Mouse (Mus musculus): ENCODE data around the gene Dner.

The Dner gene

GRCm38 (mm10) chr1:84636890-84637289 is 59.1 kb downstream of the Dner start:
- no peak for DNase-seq (ENCODE audit: low read depth, low spot score)

GRCm38 (mm10) chr1:84628244-84628643 is 67.8 kb downstream of the Dner start:
- no peak for DNase-seq (ENCODE audit: low read depth, low spot score)

- no peak for DNase-seq (ENCODE audit: low read depth, low spot score)
These were observed 73.0 kb downstream of the Dner start for GRCm38 (mm10) chr1:84622978-84623554.

- no peak for DNase-seq (ENCODE audit: low read depth, low spot score)
These were observed 74.7 kb downstream of the Dner start for GRCm38 (mm10) chr1:84621308-84621707.

- DNase-seq (ENCODE audit: low read depth, low spot score), result no peak
These were observed 76.8 kb downstream of the Dner start for GRCm38 (mm10) chr1:84619131-84619760.

- DNase-seq (ENCODE audit: low read depth, low spot score), result no peak
These were observed 77.9 kb downstream of the Dner start for GRCm38 (mm10) chr1:84618094-84618493.

GRCm38 (mm10) chr1:84616133-84616532 is 79.9 kb downstream of the Dner start:
- no peak for DNase-seq (ENCODE audit: low read depth, low spot score)

- DNase-seq (ENCODE audit: low read depth, low spot score), result no peak
These were observed 81.4 kb downstream of the Dner start for GRCm38 (mm10) chr1:84614596-84614995.

- DNase-seq (ENCODE audit: low read depth, low spot score), result no peak
These were observed 82.9 kb downstream of the Dner start for GRCm38 (mm10) chr1:84613119-84613518.

- DNase-seq (ENCODE audit: low read depth, low spot score), result no peak
These were observed 84.7 kb downstream of the Dner start for GRCm38 (mm10) chr1:84611331-84611730.

GRCm38 (mm10) chr1:84599025-84599424 is 97.0 kb downstream of the Dner start:
- DNase-seq (ENCODE audit: low read depth, low spot score), result no peak

GRCm38 (mm10) chr1:84596023-84596422 is 100.0 kb downstream of the Dner start:
- no peak for DNase-seq (ENCODE audit: low read depth, low spot score)

GRCm38 (mm10) chr1:84592394-84592793 is 103.6 kb downstream of the Dner start:
- DNase-seq (ENCODE audit: low read depth, low spot score), result no peak

- DNase-seq (ENCODE audit: low read depth, low spot score), result no peak
These were observed 105.5 kb downstream of the Dner start for GRCm38 (mm10) chr1:84590534-84590933.

GRCm38 (mm10) chr1:84585434-84585833 is 110.6 kb downstream of the Dner start:
- DNase-seq (ENCODE audit: low read depth, low spot score), result no peak

GRCm38 (mm10) chr1:84581812-84582211 is 114.2 kb downstream of the Dner start:
- DNase-seq (ENCODE audit: low read depth, low spot score), result no peak

- no peak for DNase-seq (ENCODE audit: low read depth, low spot score)
These were observed 134.2 kb downstream of the Dner start for GRCm38 (mm10) chr1:84561841-84562240.

GRCm38 (mm10) chr1:84561387-84561786 is 134.6 kb downstream of the Dner start:
- no peak for DNase-seq (ENCODE audit: low read depth, low spot score)

- no peak for DNase-seq (ENCODE audit: low read depth, low spot score)
These were observed 139.2 kb downstream of the Dner start for GRCm38 (mm10) chr1:84556546-84557511.

- DNase-seq (ENCODE audit: low read depth, low spot score), result no peak
These were observed 144.0 kb downstream of the Dner start for GRCm38 (mm10) chr1:84552005-84552404.

GRCm38 (mm10) chr1:84550065-84550368 is 146.0 kb downstream of the Dner start:
- no peak for DNase-seq (ENCODE audit: low read depth, low spot score)

GRCm38 (mm10) chr1:84549367-84550064 is 146.5 kb downstream of the Dner start:
- no peak for DNase-seq (ENCODE audit: low read depth, low spot score)

All from CD4-positive helper T cell, adult 2 months (primary cell).